Mouse (Mus musculus): ENCODE measurements at regions not wholly inside any gene's neighbourhood (a gene's known extent, or its start where the extent isn't known, plus 50 kb on each side); places are given as distances from the start of the nearest gene placed in this dataset.

DNA sequence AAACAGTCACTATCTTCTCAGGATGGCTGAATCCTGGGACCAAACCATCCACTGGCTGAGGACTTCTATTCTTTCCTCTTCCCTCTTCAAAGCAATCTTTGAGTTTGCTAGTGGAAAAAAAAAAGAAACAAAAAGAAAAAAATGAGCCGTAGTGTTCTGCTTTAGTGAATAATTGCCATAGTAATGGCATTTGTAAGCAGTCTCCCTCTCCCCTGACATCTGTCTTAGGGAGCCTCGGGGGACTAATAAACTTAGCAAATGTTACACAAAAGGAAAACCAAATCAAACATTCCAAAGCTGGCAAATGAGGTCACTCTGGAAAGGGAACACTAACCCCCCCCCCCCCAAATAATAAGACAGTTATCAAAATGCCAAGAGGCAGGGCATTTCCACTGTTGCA, 744.9 kb downstream of the Utrn start:
- TF ChIP-seq CTCF (IDR thresholded peaks at IDR 0.05; ENCODE audit: insufficient read depth, low read depth, low read length) (no peak), POLR2A (IDR thresholded peaks at IDR 0.05; ENCODE audit: insufficient read depth, low read depth, low read length) (no peak)
